Mouse (Mus musculus) E14TG2a.4 (cell line): ENCODE results near the gene Helz2.

ENCODE experiments used
- CTCF ChIP-seq: conservative IDR thresholded peaks from 2 replicates; pipeline ENCODE4 v1.5.1; 2014; ENCODE audit warnings: low read length
- POU5F1 ChIP-seq: IDR thresholded peaks from 2 replicates; pipeline ENCODE4 v1.6.1; 2014; ENCODE audit warnings: low read length, borderline replicate concordance

GRCm38 (mm10) chr2:181188681-181189080 lies 53.1 kb downstream of the Helz2 start:
- TF ChIP-seq CTCF (no peak), POU5F1 (no peak)
